Mouse (Mus musculus) neural tube, embryonic 14.5 days (tissue): ENCODE data around the gene Fnip2. TPM values are rescaled to one million over a fixed set of nuclear protein-coding genes. Genes with fewer than 3 reads are reported as not detected.

ENCODE experiments used
- ATAC-seq: fragments of 200-750 bp; cut with Nextera tagmentation; 2 replicates; pipeline ENCODE4 v1.8.0; 2017; ENCODE audit warnings: low read depth, mild to moderate bottlenecking, moderate TSS enrichment, moderate library complexity
- H3K27ac ChIP-seq: fragments of 300-500 bp; sonication (generic); 2 replicates; pipeline ENCODE4 v1.5.1; 2014; ENCODE audit warnings: low read depth, mild to moderate bottlenecking, control low read depth, low read length, moderate library complexity, mixed read lengths
- H3K27me3 ChIP-seq: fragments of 300-500 bp; sonication (generic); 2 replicates; pipeline ENCODE4 v1.6.1; 2014; ENCODE audit warnings: low read length; ENCODE audit not compliant: control insufficient read depth, insufficient read depth
- H3K36me3 ChIP-seq: fragments of 300-500 bp; sonication (generic); 2 replicates; pipeline ENCODE4 v1.6.1; 2014; ENCODE audit warnings: low read length, mixed read lengths; ENCODE audit not compliant: control insufficient read depth, insufficient read depth
- H3K4me1 ChIP-seq: fragments of 300-500 bp; sonication (generic); 2 replicates; pipeline ENCODE4 v1.6.1; 2014; ENCODE audit warnings: low read length; ENCODE audit not compliant: control insufficient read depth, insufficient read depth
- H3K4me2 ChIP-seq: fragments of 300-500 bp; sonication (generic); 2 replicates; pipeline ENCODE4 v1.6.1; 2014; ENCODE audit warnings: mild to moderate bottlenecking, low read depth, low read length, control low read depth
- H3K4me3 ChIP-seq: fragments of 300-500 bp; sonication (generic); 2 replicates; pipeline ENCODE4 v1.5.1; 2014; ENCODE audit warnings: low read depth, low read length, control low read depth, mixed read lengths
- H3K9ac ChIP-seq: fragments of 300-500 bp; sonication (generic); replicated peaks from 2 replicates; pipeline ENCODE4 v1.6.1; 2014; ENCODE audit warnings: low read depth, mild to moderate bottlenecking, control low read depth, low read length, mixed read lengths
- H3K9me3 ChIP-seq: fragments of 300-500 bp; sonication (generic); 2 replicates; pipeline ENCODE4 v1.6.1; 2016; ENCODE audit warnings: low read length; ENCODE audit not compliant: control insufficient read depth
- WGBS: fragments of 180-500 bp; shearing (Covaris S2); extraction: QIAGEN DNeasy Blood & Tissue Kit; methylation state at CpG from one replicate; pipeline ENCODE4 v1.1.7; 2014; 5-methylcytosine and 5-hydroxymethylcytosine counted together
- polyA plus RNA-seq: library from polyadenylated mRNA; unstranded; fragments of >200 nt; fragmentation: Nextera tagmentation; extraction: Ambion mirVana; gene quantifications from 2 replicates; pipeline ENCODE4 v1.2.1, GENCODE M21; 2014

The Fnip2 gene
- 8.9 and 10.8 TPM in 2 replicates for polyA plus RNA-seq

- peaks cover 11% of the 10 kb centered on the region; the same call in 1 of the 2 replicates for H3K4me1 ChIP-seq
- ATAC-seq: peak; percentile 97
- H3K9me3 ChIP-seq: no peaks in the 10 kb centered on the region
- peak within 1 kb of the TSS; percentile 86 for H3K4me3 ChIP-seq
- H3K36me3 ChIP-seq: no peaks in the 10 kb centered on the region
- H3K27me3 ChIP-seq: no peaks in the 10 kb centered on the region
- H3K27ac ChIP-seq: peak within 1 kb of the TSS; percentile 78
- WGBS: under 1% methylated on average over 54 of the region's 55 CpGs
- peak within 1 kb of the TSS; percentile 81 for H3K9ac ChIP-seq
- peak within 1 kb of the TSS; percentile 74 for H3K4me2 ChIP-seq
Measured at GRCm38 (mm10) chr3:79567703-79568362, at the start of gene Fnip2. Gene Fnip2 (minus strand): TSS chr3:79567796.

- no peak overlapping the region for H3K27ac ChIP-seq
- no peak overlapping the region for H3K4me2 ChIP-seq
- no peaks in the 10 kb centered on the region for H3K4me1 ChIP-seq
- no peaks in the 10 kb centered on the region for H3K27me3 ChIP-seq
- WGBS: 100% methylated on average over 2 of the region's 2 CpGs
- peaks cover 47% of the 10 kb centered on the region for H3K36me3 ChIP-seq
- no peak overlapping the region for H3K9ac ChIP-seq
- no peaks in the 10 kb centered on the region for H3K9me3 ChIP-seq
- no peak for ATAC-seq
- H3K4me3 ChIP-seq: no peak overlapping the region
Measured at GRCm38 (mm10) chr3:79609886-79610285, 42.3 kb upstream of the Fnip2 start.

GRCm38 (mm10) chr3:79595468-79595867 is 27.9 kb upstream of the Fnip2 start:
- H3K4me1 ChIP-seq: peaks cover 5% of the 10 kb centered on the region; the same call in 1 of the 2 replicates
- H3K9me3 ChIP-seq: no peaks in the 10 kb centered on the region
- no peak overlapping the region for H3K9ac ChIP-seq
- H3K27ac ChIP-seq: no peak overlapping the region
- no peak overlapping the region for H3K4me2 ChIP-seq
- peaks cover 51% of the 10 kb centered on the region for H3K36me3 ChIP-seq
- H3K27me3 ChIP-seq: no peaks in the 10 kb centered on the region
- 92% methylated on average over 7 of the region's 7 CpGs for WGBS
- ATAC-seq: no peak
- H3K4me3 ChIP-seq: no peak overlapping the region

GRCm38 (mm10) chr3:79591793-79592471 is 24.3 kb upstream of the Fnip2 start:
- WGBS: 5% methylated on average over 15 of the region's 15 CpGs
- ATAC-seq: peak; percentile 18; the same call in 1 of the 2 replicates
- Histone ChIP-seq H3K4me2 (peak overlapping the region; percentile 91), H3K9ac (peak overlapping the region; percentile 72), H3K36me3 (peaks cover 26% of the 10 kb centered on the region), H3K9me3 (no peaks in the 10 kb centered on the region), H3K4me3 (peak overlapping the region; percentile 83), H3K27ac (peak overlapping the region; percentile 58; the same call in 1 of the 2 replicates), H3K4me1 (peaks cover 5% of the 10 kb centered on the region; the same call in 1 of the 2 replicates), H3K27me3 (no peaks in the 10 kb centered on the region)

- peak within 1 kb of the TSS; percentile 58 for H3K27ac ChIP-seq
- no peaks in the 10 kb centered on the region for H3K27me3 ChIP-seq
- H3K36me3 ChIP-seq: peaks cover 18% of the 10 kb centered on the region
- H3K4me2 ChIP-seq: peak within 1 kb of the TSS; percentile 91
- H3K4me3 ChIP-seq: peak within 1 kb of the TSS; percentile 83
- ATAC-seq: peak; percentile 90
- H3K9ac ChIP-seq: peak within 1 kb of the TSS; percentile 72
- H3K4me1 ChIP-seq: peaks cover 5% of the 10 kb centered on the region; the same call in 1 of the 2 replicates
- H3K9me3 ChIP-seq: no peaks in the 10 kb centered on the region
- WGBS: 3% methylated on average over 63 of the region's 63 CpGs
Measured at GRCm38 (mm10) chr3:79590863-79591792, 23.5 kb upstream of the Fnip2 start, which contains the start of gene Ppid. Gene Ppid (plus strand): TSS chr3:79591342.

GRCm38 (mm10) chr3:79589671-79590070 is 22.1 kb upstream of the Fnip2 start:
- H3K27me3 ChIP-seq: no peaks in the 10 kb centered on the region
- ATAC-seq: no peak
- H3K4me1 ChIP-seq: peaks cover 5% of the 10 kb centered on the region; the same call in 1 of the 2 replicates
- no peaks in the 10 kb centered on the region for H3K9me3 ChIP-seq
- H3K4me3 ChIP-seq: no peak overlapping the region
- WGBS: 87% methylated on average over 2 of the region's 2 CpGs
- H3K4me2 ChIP-seq: no peak overlapping the region
- H3K9ac ChIP-seq: no peak overlapping the region
- H3K27ac ChIP-seq: no peak overlapping the region
- 0 out of 2 replicates have a peak, but pooled peaks cover 7% of the 10 kb centered on the region for H3K36me3 ChIP-seq

GRCm38 (mm10) chr3:79586804-79587203 is 19.2 kb upstream of the Fnip2 start:
- Histone ChIP-seq H3K27me3 (no peaks in the 10 kb centered on the region), H3K9me3 (no peaks in the 10 kb centered on the region), H3K4me3 (no peak overlapping the region), H3K4me1 (no peaks in the 10 kb centered on the region), H3K36me3 (no peaks in the 10 kb centered on the region), H3K4me2 (no peak overlapping the region), H3K27ac (no peak overlapping the region), H3K9ac (no peak overlapping the region)
- ATAC-seq: peak; percentile 80
- WGBS: 8% methylated on average over 6 of the region's 6 CpGs

- H3K27me3 ChIP-seq: no peaks in the 10 kb centered on the region
- H3K27ac ChIP-seq: no peak overlapping the region
- H3K4me3 ChIP-seq: no peak overlapping the region
- no peak overlapping the region for H3K9ac ChIP-seq
- H3K36me3 ChIP-seq: no peaks in the 10 kb centered on the region
- 82% methylated on average over 5 of the region's 5 CpGs for WGBS
- no peaks in the 10 kb centered on the region for H3K4me1 ChIP-seq
- no peak overlapping the region for H3K4me2 ChIP-seq
- H3K9me3 ChIP-seq: no peaks in the 10 kb centered on the region
- ATAC-seq: no peak
Measured at GRCm38 (mm10) chr3:79579891-79580575, 12.4 kb upstream of the Fnip2 start.
